Mouse (Mus musculus): Measurements from ENCODE around the gene Iqsec1. TPM values are rescaled to one million over a fixed set of nuclear protein-coding genes. Genes with fewer than 3 reads are reported as not detected.

The Iqsec1 gene
- total and polyA plus RNA-seq, 3 experiments, result 2.0 to 48.2 (median 39.2) TPM

DNA sequence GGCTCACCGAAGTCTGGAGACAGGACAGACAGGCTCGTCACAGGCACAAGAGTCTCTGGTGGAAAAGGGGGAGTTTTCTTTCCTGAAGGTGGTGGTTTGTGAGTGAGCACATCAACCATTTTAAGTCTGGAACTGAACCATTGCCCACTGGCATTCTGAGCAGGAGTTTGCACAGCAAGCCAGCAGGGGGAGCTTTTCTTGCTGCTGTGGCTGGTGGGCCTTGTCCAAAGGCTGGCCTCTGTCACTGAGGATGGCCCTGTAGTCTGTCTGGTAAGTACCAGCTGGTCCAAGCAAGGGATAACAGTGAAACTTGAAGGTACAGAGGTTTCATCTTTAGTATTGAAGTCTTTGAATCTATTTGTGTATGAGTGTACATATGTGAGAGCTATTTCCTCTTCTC, 334.7 kb downstream of the Iqsec1 start:
- Histone ChIP-seq H3K9me3 (replicated peaks) (no peaks in the 10 kb centered on the region), H3K27me3 (ENCODE audit: insufficient read depth, low read length) (peaks cover 17% of the 10 kb centered on the region), H3K4me3 (ENCODE audit: low read depth, low read length) (no peak overlapping the region), H3K36me3 (replicated peaks) (no peaks in the 10 kb centered on the region), H3K4me1 (ENCODE audit: insufficient read depth, low read depth, low read length) (peaks cover 10% of the 10 kb centered on the region)
- ATAC-seq (ENCODE audit: extremely low read depth, insufficient number of reproducible peaks, low FRiP score, poor library complexity, severe bottlenecking) (no peak), DNase-seq (ENCODE audit: low spot score) (no peak)
- peak; percentile 14; the same call in 1 of the 2 replicates for TF ChIP-seq CTCF (IDR thresholded peaks at IDR 0.05; ENCODE audit: low read depth, low read length)
- TF ChIP-seq TAL1 (conservative IDR thresholded peaks at IDR 0.05; ENCODE audit: low read depth, low read length), result no peak

DNA sequence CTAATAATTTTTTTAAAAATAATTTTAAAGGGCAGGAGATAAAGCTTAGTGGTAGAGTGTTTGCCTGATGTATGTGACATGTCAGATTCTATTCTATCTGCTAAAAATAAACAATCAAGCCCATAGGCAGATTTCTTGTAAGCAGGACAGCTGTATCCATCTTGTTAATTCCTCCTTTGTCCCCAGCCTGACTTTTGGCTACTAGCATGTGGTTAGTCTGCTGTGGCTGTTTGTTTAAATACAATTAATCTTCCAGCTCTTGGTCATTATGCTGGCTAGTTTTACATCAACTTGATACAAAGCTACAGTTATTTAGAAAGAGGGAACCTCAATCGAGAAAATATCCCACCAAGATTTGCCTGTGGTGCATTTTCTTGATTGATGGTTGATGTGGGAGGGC, 337.9 kb downstream of the Iqsec1 start:
- H3K4me1 ChIP-seq (ENCODE audit: insufficient read depth, low read depth, low read length), result peaks cover 14% of the 10 kb centered on the region
- TF ChIP-seq POLR2AphosphoS5 (IDR thresholded peaks at IDR 0.05; ENCODE audit: insufficient replicate concordance, low read depth, low read length) (no peak), GATA1 (IDR thresholded peaks at IDR 0.05; ENCODE audit: borderline replicate concordance, low read length) (no peak), TAL1 (conservative IDR thresholded peaks at IDR 0.05; ENCODE audit: low read depth, low read length) (no peak), GATA2 (IDR thresholded peaks at IDR 0.05; ENCODE audit: borderline replicate concordance, low read depth, low read length) (no peak), CTCF (IDR thresholded peaks at IDR 0.05; ENCODE audit: low read depth, low read length) (no peak)
- no peaks in the 10 kb centered on the region for H3K9me3 ChIP-seq (replicated peaks)
- no peak overlapping the region for H3K4me3 ChIP-seq (ENCODE audit: low read depth, low read length)
- DNase-seq (ENCODE audit: low spot score) (no peak), ATAC-seq (ENCODE audit: extremely low read depth, insufficient number of reproducible peaks, low FRiP score, poor library complexity, severe bottlenecking) (no peak)
- peaks cover 11% of the 10 kb centered on the region for H3K27me3 ChIP-seq (ENCODE audit: insufficient read depth, low read length)
- peaks cover 13% of the 10 kb centered on the region for H3K36me3 ChIP-seq (replicated peaks)

- DNase-seq (ENCODE audit: low spot score) (no peak), ATAC-seq (ENCODE audit: extremely low read depth, insufficient number of reproducible peaks, low FRiP score, poor library complexity, severe bottlenecking) (no peak)
- no peak overlapping the region for H3K4me3 ChIP-seq (ENCODE audit: low read depth, low read length)
- peaks cover 27% of the 10 kb centered on the region for H3K36me3 ChIP-seq (replicated peaks)
- H3K27me3 ChIP-seq (ENCODE audit: insufficient read depth, low read length), result peaks cover 7% of the 10 kb centered on the region
- TF ChIP-seq GATA1 (IDR thresholded peaks at IDR 0.05; ENCODE audit: borderline replicate concordance, low read length) (no peak), TAL1 (conservative IDR thresholded peaks at IDR 0.05; ENCODE audit: low read depth, low read length) (no peak), POLR2AphosphoS5 (IDR thresholded peaks at IDR 0.05; ENCODE audit: insufficient replicate concordance, low read depth, low read length) (no peak), GATA2 (IDR thresholded peaks at IDR 0.05; ENCODE audit: borderline replicate concordance, low read depth, low read length) (no peak), CTCF (IDR thresholded peaks at IDR 0.05; ENCODE audit: low read depth, low read length) (no peak)
- H3K4me1 ChIP-seq (ENCODE audit: insufficient read depth, low read depth, low read length), result peaks cover 25% of the 10 kb centered on the region
- no peaks in the 10 kb centered on the region for H3K9me3 ChIP-seq (replicated peaks)
Measured at GRCm38 (mm10) chr6:90649279-90649678, 339.2 kb downstream of the Iqsec1 start.

GRCm38 (mm10) chr6:90648391-90648790, 340.1 kb downstream of the Iqsec1 start:
- Histone ChIP-seq H3K4me1 (ENCODE audit: insufficient read depth, low read depth, low read length) (peaks cover 28% of the 10 kb centered on the region), H3K27me3 (ENCODE audit: insufficient read depth, low read length) (peaks cover 7% of the 10 kb centered on the region), H3K36me3 (replicated peaks) (peaks cover 35% of the 10 kb centered on the region), H3K9me3 (replicated peaks) (no peaks in the 10 kb centered on the region), H3K4me3 (ENCODE audit: low read depth, low read length) (no peak overlapping the region)
- ATAC-seq (ENCODE audit: extremely low read depth, insufficient number of reproducible peaks, low FRiP score, poor library complexity, severe bottlenecking), result no peak
- no peak for TF ChIP-seq TAL1 (conservative IDR thresholded peaks at IDR 0.05; ENCODE audit: low read depth, low read length)
- no peak for TF ChIP-seq CTCF (IDR thresholded peaks at IDR 0.05; ENCODE audit: low read depth, low read length)
- TF ChIP-seq GATA2 (IDR thresholded peaks at IDR 0.05; ENCODE audit: borderline replicate concordance, low read depth, low read length), result no peak
- TF ChIP-seq GATA1 (IDR thresholded peaks at IDR 0.05; ENCODE audit: borderline replicate concordance, low read length), result no peak
- no peak for TF ChIP-seq POLR2AphosphoS5 (IDR thresholded peaks at IDR 0.05; ENCODE audit: insufficient replicate concordance, low read depth, low read length)
- no peak for DNase-seq (ENCODE audit: low spot score)

DNA sequence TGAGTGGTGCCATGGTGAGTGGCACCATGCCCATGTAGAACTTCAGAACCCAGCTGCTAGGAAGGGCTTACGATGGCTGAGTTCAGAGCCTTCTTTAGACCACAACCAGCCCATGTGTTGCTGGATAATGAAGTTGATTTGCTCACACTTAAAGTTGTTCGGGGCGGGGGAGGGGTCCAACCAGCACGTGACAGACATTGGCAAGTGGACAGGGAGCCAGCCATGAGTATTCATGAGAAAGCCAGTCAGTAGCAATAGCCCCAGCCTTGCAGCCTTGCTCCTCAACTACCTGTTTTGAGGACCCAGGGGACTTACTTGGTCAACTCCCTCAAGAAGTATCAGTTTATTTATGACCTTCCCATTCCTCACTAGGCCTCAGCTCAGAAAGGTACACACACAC, 343.5 kb downstream of the Iqsec1 start:
- Histone ChIP-seq H3K4me1 (ENCODE audit: insufficient read depth, low read depth, low read length) (peaks cover 28% of the 10 kb centered on the region), H3K9me3 (replicated peaks) (no peaks in the 10 kb centered on the region), H3K4me3 (ENCODE audit: low read depth, low read length) (no peak overlapping the region), H3K27me3 (ENCODE audit: insufficient read depth, low read length) (no peaks in the 10 kb centered on the region), H3K36me3 (replicated peaks) (peaks cover 70% of the 10 kb centered on the region)
- no peak for DNase-seq (ENCODE audit: low spot score)
- no peak for ATAC-seq (ENCODE audit: extremely low read depth, insufficient number of reproducible peaks, low FRiP score, poor library complexity, severe bottlenecking)
- no peak for TF ChIP-seq GATA1 (IDR thresholded peaks at IDR 0.05; ENCODE audit: borderline replicate concordance, low read length)
- no peak for TF ChIP-seq POLR2AphosphoS5 (IDR thresholded peaks at IDR 0.05; ENCODE audit: insufficient replicate concordance, low read depth, low read length)
- no peak for TF ChIP-seq GATA2 (IDR thresholded peaks at IDR 0.05; ENCODE audit: borderline replicate concordance, low read depth, low read length)
- TF ChIP-seq CTCF (IDR thresholded peaks at IDR 0.05; ENCODE audit: low read depth, low read length), result no peak
- no peak for TF ChIP-seq TAL1 (conservative IDR thresholded peaks at IDR 0.05; ENCODE audit: low read depth, low read length)

DNA sequence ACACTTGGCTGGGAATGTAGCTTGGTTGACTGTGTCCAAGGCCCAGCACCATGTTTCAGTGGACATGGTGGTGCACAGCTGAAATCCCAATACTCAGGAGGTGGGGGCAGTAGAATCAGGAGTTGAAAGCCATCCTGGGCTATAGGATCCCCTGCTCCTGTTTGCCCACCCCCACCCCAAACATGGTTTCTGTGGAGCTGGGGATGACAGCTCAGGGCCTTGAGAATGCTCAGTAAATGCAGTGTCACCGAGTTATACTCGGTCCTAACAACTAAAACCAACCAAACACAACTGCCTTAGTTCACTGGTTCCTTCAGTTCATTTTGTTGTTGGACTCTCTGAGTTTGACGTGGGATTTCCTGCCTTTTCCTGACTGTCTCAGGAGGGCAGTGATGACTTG, 345.4 kb downstream of the Iqsec1 start:
- Histone ChIP-seq H3K9me3 (replicated peaks) (no peaks in the 10 kb centered on the region), H3K4me3 (ENCODE audit: low read depth, low read length) (no peak overlapping the region), H3K4me1 (ENCODE audit: insufficient read depth, low read depth, low read length) (peaks cover 23% of the 10 kb centered on the region), H3K36me3 (replicated peaks) (peaks cover 89% of the 10 kb centered on the region), H3K27me3 (ENCODE audit: insufficient read depth, low read length) (no peaks in the 10 kb centered on the region)
- ATAC-seq (ENCODE audit: extremely low read depth, insufficient number of reproducible peaks, low FRiP score, poor library complexity, severe bottlenecking), result no peak
- no peak for TF ChIP-seq POLR2AphosphoS5 (IDR thresholded peaks at IDR 0.05; ENCODE audit: insufficient replicate concordance, low read depth, low read length)
- DNase-seq (ENCODE audit: low spot score), result no peak

DNA sequence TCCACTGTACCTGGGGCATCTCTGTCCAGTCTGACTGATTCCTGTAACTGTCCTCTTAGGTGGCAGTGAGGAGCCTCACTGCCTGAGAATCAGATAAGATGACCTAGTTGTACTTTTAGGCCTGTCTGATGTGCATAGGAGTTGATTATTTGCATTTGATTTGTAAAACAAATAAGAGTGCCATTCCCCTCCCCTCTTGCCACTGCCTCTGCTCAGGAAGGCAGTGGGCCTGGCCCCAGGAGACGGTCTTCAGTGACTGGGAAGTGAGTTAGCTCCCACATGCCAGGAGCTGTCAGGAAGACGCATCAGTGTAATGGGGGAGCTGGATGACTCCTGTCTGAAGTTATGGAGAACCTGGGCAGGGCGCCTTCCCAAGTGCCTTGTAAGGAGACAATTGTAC, 352.9 kb downstream of the Iqsec1 start:
- H3K9me3 ChIP-seq (replicated peaks), result no peaks in the 10 kb centered on the region; the same call in 1 of the 2 replicates
- DNase-seq (ENCODE audit: low spot score) (no peak), ATAC-seq (ENCODE audit: extremely low read depth, insufficient number of reproducible peaks, low FRiP score, poor library complexity, severe bottlenecking) (no peak)
- H3K4me1 ChIP-seq (ENCODE audit: insufficient read depth, low read depth, low read length), result peaks cover 50% of the 10 kb centered on the region
- peaks cover 99% of the 10 kb centered on the region for H3K36me3 ChIP-seq (replicated peaks)
- no peak overlapping the region for H3K4me3 ChIP-seq (ENCODE audit: low read depth, low read length)
- H3K27me3 ChIP-seq (ENCODE audit: insufficient read depth, low read length), result no peaks in the 10 kb centered on the region
- TF ChIP-seq TAL1 (conservative IDR thresholded peaks at IDR 0.05; ENCODE audit: low read depth, low read length), result no peak
- no peak for TF ChIP-seq GATA2 (IDR thresholded peaks at IDR 0.05; ENCODE audit: borderline replicate concordance, low read depth, low read length)
- TF ChIP-seq CTCF (IDR thresholded peaks at IDR 0.05; ENCODE audit: low read depth, low read length), result no peak
- TF ChIP-seq GATA1 (IDR thresholded peaks at IDR 0.05; ENCODE audit: borderline replicate concordance, low read length), result no peak
- no peak for TF ChIP-seq POLR2AphosphoS5 (IDR thresholded peaks at IDR 0.05; ENCODE audit: insufficient replicate concordance, low read depth, low read length)
